Mouse (Mus musculus): ENCODE measurements around the gene Gm21117. TPM values are rescaled to one million over a fixed set of nuclear protein-coding genes. Genes with fewer than 3 reads are reported as not detected.
"Not testable (repeated sequence)": the region's sequence is repeated elsewhere in the genome, so short reads cannot be mapped to it uniquely, and the experiment has no call there.

The Gm21117 gene
- not detected in 2 replicates for polyA plus RNA-seq (2012; rRNA removed)

- not testable (repeated sequence) for DNase-seq (ENCODE audit: low spot score)
These were observed at the start of gene Gm21117 for GRCm38 (mm10) chrY:51124920-51125319. Gene Gm21117 (plus strand): TSS chrY:51125220.
